Mouse (Mus musculus): Measurements from ENCODE around the gene Ppp1r12b. TPM values are rescaled to one million over a fixed set of nuclear protein-coding genes. Genes with fewer than 3 reads are reported as not detected.

Ppp1r12b gene
- total RNA-seq, 2 experiments from 2014 or later = 75.4 to 78.5 TPM

- intact Hi-C loops (cut with DNase I) = no loop called here
- no peak for DNase-seq (ENCODE audit: extremely low spot score in 1 of 2, low spot score in 2 of 2)
Measured at GRCm38 (mm10) chr1:134819196-134819595, 136.5 kb downstream of the Ppp1r12b start.

GRCm38 (mm10) chr1:134818716-134819115 is 137.0 kb downstream of the Ppp1r12b start:
- intact Hi-C loops (cut with DNase I) = no loop called here
- DNase-seq (ENCODE audit: extremely low spot score in 1 of 2, low spot score in 2 of 2) = no peak

- intact Hi-C loops (cut with DNase I) = no loop called here
- no peak for DNase-seq (ENCODE audit: extremely low spot score in 1 of 2, low spot score in 2 of 2)
Measured at GRCm38 (mm10) chr1:134817916-134818595, 137.7 kb downstream of the Ppp1r12b start.

GRCm38 (mm10) chr1:134817120-134817519 is 138.6 kb downstream of the Ppp1r12b start:
- intact Hi-C loops (cut with DNase I) = no loop called here
- DNase-seq (ENCODE audit: extremely low spot score in 1 of 2, low spot score in 2 of 2) = no peak

GRCm38 (mm10) chr1:134816617-134817016 is 139.1 kb downstream of the Ppp1r12b start:
- intact Hi-C loops (cut with DNase I) = no loop called here
- peak in 1 of 2 experiments; percentile 53 for DNase-seq (ENCODE audit: extremely low spot score in 1 of 2, low spot score in 2 of 2)

- no peak for DNase-seq (ENCODE audit: extremely low spot score in 1 of 2, low spot score in 2 of 2)
- intact Hi-C loops (cut with DNase I) = no loop called here
Measured at GRCm38 (mm10) chr1:134815748-134816147, 140.0 kb downstream of the Ppp1r12b start.

GRCm38 (mm10) chr1:134805471-134805870 is 150.3 kb downstream of the Ppp1r12b start:
- DNase-seq (ENCODE audit: extremely low spot score in 1 of 2, low spot score in 2 of 2) = no peak

GRCm38 (mm10) chr1:134804373-134804772 is 151.4 kb downstream of the Ppp1r12b start:
- intact Hi-C loops (cut with DNase I) = no loop called here
- DNase-seq (ENCODE audit: extremely low spot score in 1 of 2, low spot score in 2 of 2) = no peak

More at GRCm38 (mm10) chr1:134805471-134805870, 150.3 kb downstream of the Ppp1r12b start:
- intact Hi-C loops (cut with DNase I) = no loop called here

GRCm38 (mm10) chr1:134803286-134804117 is 152.2 kb downstream of the Ppp1r12b start:
- intact Hi-C loops (cut with DNase I) = no loop called here
- peak in 1 of 2 experiments; percentile 70 for DNase-seq (ENCODE audit: extremely low spot score in 1 of 2, low spot score in 2 of 2)

- DNase-seq (ENCODE audit: extremely low spot score in 1 of 2, low spot score in 2 of 2) = no peak
- intact Hi-C loops (cut with DNase I) = no loop called here
Measured at GRCm38 (mm10) chr1:134801758-134802157, 154.0 kb downstream of the Ppp1r12b start.

GRCm38 (mm10) chr1:134796536-134796935 is 159.2 kb downstream of the Ppp1r12b start:
- intact Hi-C loops (cut with DNase I) = no loop called here
- DNase-seq (ENCODE audit: extremely low spot score in 1 of 2, low spot score in 2 of 2) = no peak

GRCm38 (mm10) chr1:134796076-134796475 is 159.7 kb downstream of the Ppp1r12b start:
- intact Hi-C loops (cut with DNase I) = no loop called here
- DNase-seq (ENCODE audit: extremely low spot score in 1 of 2, low spot score in 2 of 2) = no peak

- intact Hi-C loops (cut with DNase I) = no loop called here
- no peak for DNase-seq (ENCODE audit: extremely low spot score in 1 of 2, low spot score in 2 of 2)
Measured at GRCm38 (mm10) chr1:134791456-134791855, 164.3 kb downstream of the Ppp1r12b start.

- no peak for DNase-seq (ENCODE audit: extremely low spot score in 1 of 2, low spot score in 2 of 2)
- intact Hi-C loops (cut with DNase I) = no loop called here
Measured at GRCm38 (mm10) chr1:134790716-134791439, 164.9 kb downstream of the Ppp1r12b start.

GRCm38 (mm10) chr1:134788096-134788495 is 167.6 kb downstream of the Ppp1r12b start:
- DNase-seq (ENCODE audit: extremely low spot score in 1 of 2, low spot score in 2 of 2) = no peak
- intact Hi-C loops (cut with DNase I) = no loop called here

- DNase-seq (ENCODE audit: extremely low spot score in 1 of 2, low spot score in 2 of 2) = no peak
- intact Hi-C loops (cut with DNase I) = no loop called here
Measured at GRCm38 (mm10) chr1:134784911-134785310, 170.8 kb downstream of the Ppp1r12b start.

- intact Hi-C loops (cut with DNase I) = no loop called here
- no peak for DNase-seq (ENCODE audit: extremely low spot score in 1 of 2, low spot score in 2 of 2)
Measured at GRCm38 (mm10) chr1:134784481-134784880, 171.3 kb downstream of the Ppp1r12b start.

GRCm38 (mm10) chr1:134783958-134784357 is 171.8 kb downstream of the Ppp1r12b start:
- intact Hi-C loops (cut with DNase I) = no loop called here
- no peak for DNase-seq (ENCODE audit: extremely low spot score in 1 of 2, low spot score in 2 of 2)

GRCm38 (mm10) chr1:134782797-134783196 is 172.9 kb downstream of the Ppp1r12b start:
- intact Hi-C loops (cut with DNase I) = no loop called here
- DNase-seq (ENCODE audit: extremely low spot score in 1 of 2, low spot score in 2 of 2) = no peak

All from left cerebral cortex, postnatal 10 days (tissue).